Mouse (Mus musculus) layer of hippocampus, postnatal 25 days (tissue): ENCODE results near the gene Sept11. TPM values are rescaled to one million over a fixed set of nuclear protein-coding genes. Genes with fewer than 3 reads are reported as not detected.

Experiments
- DNase-seq, 2 experiments: peaks; one replicate each; pipeline ENCODE4 v3.0.0; 2022; ENCODE audit warnings: mixed read lengths in 2 of 2, low spot score in 1 of 2; ENCODE audit errors: extremely low spot score in 1 of 2
- total RNA-seq, 2 experiments: library from RNA; stranded (reverse); gene quantifications; 2 replicates each; pipeline ENCODE4 v1.2.3; 2021

The Sept11 gene
- 100 to 1,000 TPM in 1 of 2 experiments, 10 to 100 TPM in 1; 98.9 to 113 TPM for total RNA-seq

GRCm38 (mm10) chr5:93092857-93093622 lies at the start of gene Sept11:
Sept11 (plus strand) TSS chr5:93093437.
- DNase-seq: peak; percentile 87 to 98

DNA sequence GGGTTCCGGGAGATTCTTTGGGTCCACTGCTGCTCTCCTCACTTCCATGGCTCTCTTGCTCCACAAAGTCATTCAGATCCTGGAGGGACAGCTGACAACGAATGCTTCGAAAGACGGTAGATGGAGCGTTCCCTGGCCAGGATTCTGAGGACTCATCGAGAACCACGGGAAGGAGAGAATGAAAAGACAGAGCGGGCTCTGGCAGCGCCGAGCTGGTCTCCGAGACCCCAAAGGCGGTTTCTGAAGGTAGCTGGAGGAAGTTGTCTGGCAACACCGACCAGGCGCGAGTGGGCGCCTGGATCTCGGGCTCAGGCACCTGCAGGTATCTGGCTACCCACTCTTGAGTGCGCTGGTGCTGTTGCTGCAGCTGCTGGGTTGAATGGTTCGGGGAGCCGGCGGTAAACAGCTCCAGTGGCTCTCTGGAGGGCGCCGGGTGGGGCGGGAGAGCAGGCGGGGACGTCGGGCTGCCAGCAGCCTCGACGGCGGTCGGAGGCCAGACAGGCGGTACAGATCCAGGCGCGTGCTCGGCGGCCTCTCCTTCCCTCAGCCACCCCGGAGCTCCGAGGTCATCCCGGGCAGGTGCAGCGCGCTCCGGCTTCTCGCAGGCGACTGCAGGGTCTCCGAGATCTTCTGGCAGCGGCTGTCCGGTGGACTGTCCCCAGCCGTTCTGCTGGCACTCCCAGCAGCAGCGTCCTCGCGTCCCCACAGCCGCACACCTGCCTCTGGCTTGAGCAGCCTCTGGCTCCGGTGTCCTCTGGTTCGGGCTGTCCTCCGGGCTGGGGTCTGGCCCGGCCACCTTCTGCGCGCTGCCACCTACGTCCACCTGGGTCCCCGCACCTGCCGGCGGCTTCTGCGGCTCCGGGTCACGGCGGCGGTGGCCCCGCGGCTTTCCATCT lies 49.3 kb upstream of the Sept11 start:
- DNase-seq: no peak

- no peak for DNase-seq
Observed at GRCm38 (mm10) chr5:93044584-93045370, 48.5 kb upstream of the Sept11 start, which contains the start of gene Sowahb. Sowahb (minus strand) TSS chr5:93045022.

DNA sequence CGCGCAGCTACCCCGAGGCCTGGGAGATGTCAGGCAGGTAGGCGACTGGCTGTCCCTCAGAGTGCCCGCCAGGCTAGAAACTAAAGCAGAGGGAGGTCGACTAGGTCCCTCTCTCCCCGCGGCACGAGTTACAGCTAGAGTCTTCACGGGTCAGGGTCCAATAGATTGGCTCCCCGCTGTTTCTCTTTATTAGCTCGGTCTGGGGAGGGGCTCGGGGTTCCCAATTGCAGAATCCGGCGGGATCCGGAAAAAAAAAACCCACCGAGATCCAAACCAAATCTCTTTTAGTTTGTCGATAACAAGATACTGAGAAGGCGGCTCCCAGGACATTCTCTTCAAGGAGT lies 47.9 kb upstream of the Sept11 start:
- no peak for DNase-seq

DNA sequence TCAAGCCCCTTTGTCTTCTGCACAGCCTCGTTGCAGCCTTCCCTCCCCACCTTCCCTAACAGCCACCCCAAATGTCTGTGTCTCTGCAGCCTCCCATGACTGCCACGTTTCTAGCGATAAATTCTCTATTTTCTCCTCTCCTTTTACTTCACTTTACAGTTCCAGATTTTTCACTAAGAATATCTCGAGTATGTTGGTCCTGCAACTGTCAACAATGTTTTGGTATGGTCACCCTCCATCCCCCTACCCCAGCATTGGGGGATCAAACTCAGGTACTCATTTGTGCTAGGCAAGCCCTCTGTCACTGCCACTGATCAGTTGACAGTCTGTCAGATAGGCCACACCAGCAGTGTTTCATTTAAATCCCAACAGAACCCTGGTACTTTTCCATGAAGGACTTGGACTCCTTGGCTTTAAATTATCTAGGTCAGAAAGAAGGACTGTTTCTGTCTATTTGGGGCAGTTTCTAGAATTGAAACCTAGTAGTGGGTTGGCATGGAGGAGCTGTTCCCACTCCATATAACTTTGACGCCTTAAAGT lies 46.9 kb upstream of the Sept11 start:
- DNase-seq: no peak

DNA sequence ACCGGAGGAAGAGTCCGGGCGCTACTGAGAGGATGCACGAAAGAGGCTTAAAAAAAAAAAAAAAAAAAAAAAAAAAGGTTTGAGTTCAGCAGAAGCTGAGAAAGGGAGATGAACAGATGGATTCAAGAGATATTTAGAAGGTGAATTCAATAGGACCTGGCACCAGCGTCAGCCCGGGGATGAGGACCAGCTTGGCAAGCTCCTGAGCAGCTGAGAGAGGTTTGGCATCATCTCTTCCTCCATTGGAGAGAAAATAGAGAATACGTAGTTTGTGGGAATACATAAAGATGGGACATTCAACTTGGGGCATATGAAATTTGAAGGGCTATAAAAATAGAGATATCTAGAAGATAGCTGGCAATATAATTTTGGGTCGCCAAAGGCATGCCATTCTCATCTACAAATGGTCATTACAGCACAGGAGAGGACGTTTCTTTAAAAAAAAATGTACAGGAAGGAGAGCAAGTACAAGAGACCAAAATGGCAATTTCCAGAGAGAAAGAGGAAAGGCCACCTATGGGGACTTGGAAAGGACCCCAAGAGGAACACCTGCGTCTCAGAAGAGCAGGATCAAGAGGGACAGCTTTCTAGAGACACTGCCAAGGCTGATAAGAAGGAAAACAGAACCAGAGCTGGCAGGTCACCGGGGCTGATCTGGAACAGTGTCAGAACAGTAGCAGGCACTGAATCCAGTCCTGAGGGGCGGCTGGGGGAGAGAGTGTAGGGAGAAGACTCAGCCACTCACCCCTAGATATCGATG lies 44.6 kb upstream of the Sept11 start:
- no peak for DNase-seq

DNA sequence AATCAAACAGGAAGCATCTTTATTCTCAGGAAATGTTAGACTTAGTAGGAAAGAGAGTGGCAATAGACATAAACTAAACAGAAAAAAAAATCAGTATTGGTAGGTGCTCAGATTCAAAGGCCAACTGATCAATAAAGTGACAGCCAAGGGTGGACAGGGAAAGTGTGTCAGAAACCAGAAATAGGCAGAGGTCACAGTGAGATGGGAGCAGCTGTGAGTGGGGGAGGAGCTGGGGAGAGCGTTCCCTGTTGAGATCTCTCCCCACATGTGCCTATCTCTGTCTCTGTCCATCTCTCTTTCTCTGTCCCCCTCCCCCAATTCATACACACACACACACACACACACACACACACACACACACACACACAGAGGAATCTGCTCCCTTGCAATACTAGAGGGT lies 43.3 kb upstream of the Sept11 start:
- no peak for DNase-seq

DNA sequence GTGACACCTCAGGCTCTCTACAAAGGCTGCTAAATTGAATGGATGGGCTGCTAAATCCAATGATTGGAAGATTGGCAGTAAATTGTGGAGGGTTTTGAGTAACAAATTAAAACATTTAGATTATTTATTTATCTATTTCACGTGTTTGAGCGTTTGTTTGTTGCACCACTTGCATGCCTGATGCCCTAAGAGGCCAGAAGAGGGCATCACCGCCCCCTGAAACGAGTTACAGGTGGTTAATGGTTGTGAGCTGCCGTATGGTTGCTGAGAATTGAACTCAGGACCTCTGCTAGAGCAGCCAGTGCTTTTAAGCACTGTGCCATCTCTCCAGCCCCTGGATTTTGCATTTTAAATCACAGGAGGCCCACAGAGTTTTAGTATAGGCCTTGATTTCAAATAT lies 42.2 kb upstream of the Sept11 start:
- no peak for DNase-seq

- DNase-seq: no peak
Observed at GRCm38 (mm10) chr5:93051951-93052350, 41.3 kb upstream of the Sept11 start.

DNA sequence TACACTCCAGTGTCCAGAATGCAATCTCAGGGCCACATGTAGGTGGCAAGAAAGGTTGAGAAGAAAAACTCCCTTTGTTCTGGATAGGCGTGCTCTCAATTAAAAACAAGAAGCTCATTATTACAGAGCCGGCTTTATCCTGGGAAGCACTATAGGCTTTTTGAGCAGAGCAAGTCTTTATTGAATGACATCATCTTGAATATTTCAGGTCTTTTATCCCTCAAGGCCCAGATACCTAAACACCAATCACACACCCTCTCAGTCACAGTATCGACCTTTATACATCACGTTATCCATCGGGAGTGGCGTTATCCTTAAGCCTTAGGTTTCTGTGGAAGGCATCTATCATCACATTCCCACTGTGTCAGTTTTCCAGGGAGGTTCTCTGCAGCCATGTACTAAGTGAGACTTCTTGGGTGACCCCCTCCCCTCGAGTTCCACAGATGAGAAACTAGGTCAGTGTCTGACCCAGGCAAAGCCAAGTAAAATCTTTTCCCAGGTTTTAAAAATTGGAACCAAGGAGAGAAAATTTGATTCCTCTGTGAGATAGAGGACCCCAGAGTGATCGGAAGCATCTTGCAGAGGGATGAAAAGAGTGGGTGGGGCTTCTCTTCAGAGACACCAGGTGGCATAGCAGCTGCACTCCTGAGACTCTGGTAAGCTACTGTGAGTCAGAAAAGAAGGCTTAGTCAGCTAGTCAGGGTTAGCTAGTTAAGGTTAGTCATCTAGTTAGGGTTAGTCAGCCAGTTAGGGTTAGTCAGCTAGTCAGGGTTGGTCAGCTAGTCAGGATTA lies 39.4 kb upstream of the Sept11 start:
- no peak for DNase-seq

- DNase-seq: no peak
Observed at GRCm38 (mm10) chr5:93060865-93061264, 32.4 kb upstream of the Sept11 start.

GRCm38 (mm10) chr5:93077661-93078323 lies 15.4 kb upstream of the Sept11 start:
- no peak for DNase-seq

GRCm38 (mm10) chr5:93079596-93079995 lies 13.6 kb upstream of the Sept11 start:
- DNase-seq: no peak

- no peak for DNase-seq
Observed at GRCm38 (mm10) chr5:93085015-93085598, 8.1 kb upstream of the Sept11 start.

GRCm38 (mm10) chr5:93085900-93086299 lies 7.3 kb upstream of the Sept11 start:
- DNase-seq: no peak

- no peak for DNase-seq
Observed at GRCm38 (mm10) chr5:93091266-93091665, 2.0 kb upstream of the Sept11 start.

GRCm38 (mm10) chr5:93092147-93092781 lies 973 bp upstream of the Sept11 start:
- peak in 1 of 2 experiments; percentile 36 for DNase-seq
